Mouse (Mus musculus) thymus, adult 2 months (tissue): Measurements from ENCODE around the gene Atp6v1e2.

Experiments
- CTCF ChIP-seq: fragments of 200-500 bp; IDR thresholded peaks from 2 replicates; pipeline ENCODE4 v1.5.1; 2012; ENCODE audit warnings: mild to moderate bottlenecking, control low read depth, low read length, moderate library complexity, borderline replicate concordance; ENCODE audit not compliant: control insufficient read depth, poor library complexity, insufficient read depth; ENCODE audit errors: extremely low read depth
- POLR2A ChIP-seq: fragments of 200-500 bp; IDR thresholded peaks from 2 replicates; pipeline ENCODE4 v1.6.1; 2012; ENCODE audit warnings: mild to moderate bottlenecking, low read length, control low read depth, moderate library complexity; ENCODE audit not compliant: control insufficient read depth, poor library complexity, insufficient read depth; ENCODE audit errors: extremely low read depth

GRCm38 (mm10) chr17:86971036-86971435 is 23.3 kb upstream of the Atp6v1e2 start:
- TF ChIP-seq CTCF = no peak
- TF ChIP-seq POLR2A = no peak
